Mouse (Mus musculus) CD8-positive naive resting alpha-beta T cell, adult 2 months (primary cell): ENCODE measurements around the gene Chodl.

Experiments
- DNase-seq, 2 experiments: peaks; one replicate each; pipeline ENCODE4 v3.0.0; 2022; ENCODE audit warnings: low read depth in 2 of 2, low spot score in 2 of 2

Gene Chodl

GRCm38 (mm10) chr16:78930382-78931286 lies at the start of gene Chodl:
Chodl (plus strand) TSS chr16:78930948.
- no peak for DNase-seq

DNA sequence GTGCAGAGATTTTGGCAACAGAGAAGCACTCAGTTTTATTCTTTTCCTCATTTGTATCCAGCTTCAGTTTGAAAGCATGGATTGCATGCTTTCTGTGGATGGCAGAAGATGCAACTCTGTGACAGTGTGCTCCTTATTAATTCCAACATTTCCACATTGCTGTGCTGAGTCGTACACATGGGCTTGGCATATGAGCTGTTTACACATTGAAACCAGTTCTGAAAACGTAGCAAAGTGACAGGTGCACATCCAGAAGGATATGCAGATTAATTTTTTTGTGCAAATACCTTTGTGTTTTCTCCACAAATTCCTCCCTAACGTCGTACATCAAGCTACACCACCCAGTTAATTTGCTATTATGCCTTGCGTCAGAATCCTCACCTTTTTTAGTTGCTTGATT lies 8.1 kb upstream of the Chodl start:
- no peak for DNase-seq

GRCm38 (mm10) chr16:78931287-78932025 lies 708 bp downstream of the Chodl start:
- DNase-seq = no peak

GRCm38 (mm10) chr16:78934298-78934697 lies 3.5 kb downstream of the Chodl start:
- DNase-seq = no peak

DNA sequence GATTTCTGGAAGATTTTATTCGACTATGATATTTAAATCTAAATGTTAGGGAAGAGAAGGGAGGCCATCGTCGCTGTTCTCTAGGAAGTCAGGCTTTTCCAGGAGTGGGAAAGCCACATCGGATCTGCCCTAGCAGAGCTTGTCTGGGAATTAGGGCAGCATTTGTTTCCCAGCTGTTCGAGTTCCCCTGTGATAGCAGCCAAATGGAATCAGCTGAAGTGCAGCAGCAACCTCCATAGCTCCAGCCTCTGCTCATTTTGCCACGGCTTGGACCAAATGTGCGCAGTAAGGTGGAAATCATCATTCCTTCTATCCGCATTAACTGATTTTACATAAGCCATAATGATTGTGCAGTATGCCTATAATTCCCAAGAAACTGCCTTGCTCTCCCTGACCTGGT lies 7.0 kb downstream of the Chodl start:
- no peak for DNase-seq

DNA sequence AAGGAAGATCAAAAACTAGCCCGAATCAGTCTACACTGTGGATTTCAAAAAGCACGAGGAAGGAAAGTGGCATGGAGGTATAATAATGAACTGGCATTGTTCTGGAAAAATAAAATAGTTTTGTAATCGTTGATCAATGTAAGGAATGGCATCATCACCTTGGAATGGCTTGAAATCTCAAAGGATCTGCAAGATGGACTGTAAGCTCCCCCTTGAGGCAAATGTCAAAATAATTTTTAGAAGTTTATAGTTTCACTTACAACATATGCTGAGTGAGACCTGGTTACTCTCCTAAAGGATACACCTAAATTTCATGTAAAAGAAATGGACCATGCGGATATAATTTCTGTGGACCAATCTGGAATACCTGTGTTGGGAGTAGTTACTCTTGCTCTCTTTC lies 19.6 kb downstream of the Chodl start:
- no peak for DNase-seq

DNA sequence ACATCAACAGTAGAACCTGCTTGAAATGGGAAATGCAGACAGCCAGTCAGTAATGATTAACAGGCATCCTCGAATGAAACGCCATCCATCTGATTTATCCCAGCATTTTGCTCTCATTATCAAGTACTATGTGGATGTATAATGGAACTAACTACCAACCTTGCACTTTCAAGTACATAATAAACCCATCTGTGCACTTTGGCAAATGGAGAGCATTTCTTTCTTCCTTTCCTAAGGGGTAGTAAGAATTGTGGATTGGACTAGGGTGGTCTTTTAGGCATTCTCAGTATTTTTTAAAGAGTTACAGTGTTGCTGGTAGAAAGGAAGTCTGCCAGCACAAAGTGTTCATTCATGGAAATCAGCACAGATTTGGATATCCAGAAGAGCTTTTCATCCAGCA lies 26.7 kb downstream of the Chodl start:
- DNase-seq = no peak

- no peak for DNase-seq
Measured at GRCm38 (mm10) chr16:78969091-78969731, 38.5 kb downstream of the Chodl start.

- no peak for DNase-seq
Measured at GRCm38 (mm10) chr16:78974099-78974498, 43.4 kb downstream of the Chodl start.

DNA sequence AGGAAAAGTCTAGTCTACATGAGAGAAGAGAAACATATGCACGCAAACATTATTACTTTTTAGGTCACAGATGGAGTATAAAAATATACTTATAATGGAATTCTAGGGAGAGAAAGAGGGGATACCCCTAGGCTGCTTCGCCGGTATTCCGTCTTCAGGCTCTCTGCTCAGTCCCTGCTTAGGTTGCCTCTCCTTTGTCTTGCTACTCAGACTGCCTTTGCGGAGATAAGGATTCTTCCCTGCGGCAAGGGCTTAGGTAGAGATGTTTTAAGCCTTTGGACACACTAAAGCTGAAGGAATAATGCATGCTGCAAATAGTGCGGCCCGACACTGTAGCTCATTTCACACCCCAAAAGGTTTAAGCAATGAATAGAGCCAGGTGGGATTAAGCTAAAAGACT lies 45.6 kb downstream of the Chodl start:
- DNase-seq = no peak
